Mouse (Mus musculus) midbrain, embryonic 11.5 days (tissue): ENCODE measurements around the gene Sbno2. TPM values are rescaled to one million over a fixed set of nuclear protein-coding genes. Genes with fewer than 3 reads are reported as not detected.

Source experiments
- ATAC-seq: fragments of 200-750 bp; cut with Nextera tagmentation; 2 replicates; pipeline ENCODE4 v1.8.0; 2017; ENCODE audit warnings: moderate TSS enrichment, moderate library complexity; ENCODE audit not compliant: low FRiP score
- DNase-seq: peaks from one replicate; pipeline ENCODE4 v3.0.0; 2015; ENCODE audit warnings: low spot score; ENCODE audit errors: missing footprints
- H3K27ac ChIP-seq: fragments of 300-500 bp; sonication (generic); 2 replicates; pipeline ENCODE4 v1.5.1; 2014; ENCODE audit warnings: low read depth, low read length
- H3K27me3 ChIP-seq: fragments of 300-500 bp; sonication (generic); 2 replicates; pipeline ENCODE4 v1.6.1; 2014; ENCODE audit warnings: mild to moderate bottlenecking, low read length, moderate library complexity, mixed read lengths; ENCODE audit not compliant: control insufficient read depth, insufficient read depth
- H3K36me3 ChIP-seq: fragments of 300-500 bp; sonication (generic); 2 replicates; pipeline ENCODE4 v1.6.1; 2014; ENCODE audit warnings: mild to moderate bottlenecking, low read length, moderate library complexity, mixed read lengths; ENCODE audit not compliant: control insufficient read depth, insufficient read depth
- H3K4me1 ChIP-seq: fragments of 300-500 bp; sonication (generic); 2 replicates; pipeline ENCODE4 v1.6.1; 2014; ENCODE audit warnings: low read length; ENCODE audit not compliant: control insufficient read depth, insufficient read depth
- H3K4me2 ChIP-seq: fragments of 300-500 bp; sonication (generic); 2 replicates; pipeline ENCODE4 v1.6.1; 2014; ENCODE audit warnings: mild to moderate bottlenecking, moderate library complexity
- H3K4me3 ChIP-seq: fragments of 300-500 bp; sonication (generic); 2 replicates; pipeline ENCODE4 v1.5.1; 2014; ENCODE audit warnings: low read depth, low read length
- H3K9ac ChIP-seq: fragments of 300-500 bp; sonication (generic); 2 replicates; pipeline ENCODE4 v1.6.1; 2014; ENCODE audit warnings: low read length
- H3K9me3 ChIP-seq: fragments of 300-500 bp; sonication (generic); 2 replicates; pipeline ENCODE4 v1.6.1; 2016; ENCODE audit warnings: low read length; ENCODE audit not compliant: control insufficient read depth
- WGBS: fragments of 180-500 bp; shearing (Covaris S2); extraction: QIAGEN DNeasy Blood & Tissue Kit; methylation state at CpG from one replicate; pipeline ENCODE4 v1.1.7; 2014; 5-methylcytosine and 5-hydroxymethylcytosine counted together
- polyA plus RNA-seq: library from polyadenylated mRNA; unstranded; fragments of >200 nt; fragmentation: Nextera tagmentation; extraction: Ambion mirVana; gene quantifications from 2 replicates; pipeline ENCODE4 v1.2.1, GENCODE M21; 2014

Sbno2 gene
- polyA plus RNA-seq, 1 experiment from 2014 or later = 7.0 TPM

DNA sequence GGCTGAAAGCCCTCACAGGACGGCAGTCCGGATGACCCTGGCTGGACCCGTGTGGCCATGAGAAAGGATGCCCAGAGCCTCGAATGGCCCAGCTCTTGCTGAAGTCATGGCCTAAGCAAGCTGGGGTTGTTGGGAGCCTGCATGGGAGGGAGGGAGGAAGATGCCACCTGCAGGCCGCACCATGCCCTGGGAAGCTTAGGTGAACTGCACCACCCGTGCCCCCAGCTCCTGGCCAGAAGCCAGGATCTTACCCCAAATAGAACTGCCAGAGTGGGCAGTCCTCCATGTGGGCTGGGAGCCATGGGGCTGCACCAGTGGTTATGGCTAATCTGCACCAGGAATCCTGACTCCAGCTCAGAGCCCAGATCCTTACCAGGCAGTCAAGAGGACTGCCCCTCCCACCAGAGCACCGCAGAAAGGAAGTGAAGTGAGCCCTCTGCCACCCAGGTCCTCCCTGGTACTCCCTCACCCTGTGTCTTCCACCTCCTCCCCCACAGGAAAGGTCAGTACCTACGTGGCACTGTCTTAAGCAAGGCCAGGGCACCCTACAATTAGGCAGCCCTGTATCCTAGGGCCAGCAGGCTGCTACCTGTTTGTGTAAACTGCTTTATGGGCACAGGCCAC is 28.0 kb upstream of the Sbno2 start:
- H3K27ac ChIP-seq = no peak overlapping the region
- H3K4me1 ChIP-seq = peaks cover 33% of the 10 kb centered on the region
- no peak overlapping the region for H3K4me2 ChIP-seq
- no peak overlapping the region for H3K4me3 ChIP-seq
- peaks cover 14% of the 10 kb centered on the region for H3K36me3 ChIP-seq
- 85% methylated on average over 7 of the region's 8 CpGs for WGBS
- H3K27me3 ChIP-seq = peaks cover 20% of the 10 kb centered on the region
- DNase-seq (peak; percentile 84), ATAC-seq (no peak)
- H3K9ac ChIP-seq = no peak overlapping the region
- H3K9me3 ChIP-seq = no peaks in the 10 kb centered on the region

GRCm38 (mm10) chr10:80131952-80132350 is 26.6 kb upstream of the Sbno2 start:
- peaks cover 19% of the 10 kb centered on the region for H3K4me1 ChIP-seq
- H3K9me3 ChIP-seq = no peaks in the 10 kb centered on the region
- peak; percentile 92 for DNase-seq
- 31% methylated on average over 27 of the region's 27 CpGs for WGBS
- peaks cover 26% of the 10 kb centered on the region for H3K36me3 ChIP-seq
- ATAC-seq = peak; percentile 12; the same call in 1 of the 2 replicates
- peak overlapping the region; percentile 44; the same call in 1 of the 2 replicates for H3K9ac ChIP-seq
- H3K27me3 ChIP-seq = peaks cover 16% of the 10 kb centered on the region
- peak overlapping the region; percentile 28 for H3K4me2 ChIP-seq
- H3K27ac ChIP-seq = no peak overlapping the region
- H3K4me3 ChIP-seq = 0 out of 2 replicates have a peak overlapping the region, but pooled peaks have one; percentile 3

- Histone ChIP-seq H3K27ac (no peak overlapping the region), H3K27me3 (peaks cover 11% of the 10 kb centered on the region), H3K4me3 (0 out of 2 replicates have a peak overlapping the region, but pooled peaks have one; percentile 3), H3K36me3 (peaks cover 27% of the 10 kb centered on the region), H3K4me2 (peak overlapping the region; percentile 28), H3K9me3 (no peaks in the 10 kb centered on the region), H3K9ac (peak overlapping the region; percentile 44; the same call in 1 of the 2 replicates), H3K4me1 (peaks cover 14% of the 10 kb centered on the region)
- DNase-seq = peak; percentile 94
- ATAC-seq = peak; percentile 50; the same call in 1 of the 2 replicates
- WGBS = 14% methylated on average over 55 of the region's 55 CpGs
These were observed 26.1 kb upstream of the Sbno2 start for GRCm38 (mm10) chr10:80131316-80131951.

GRCm38 (mm10) chr10:80130403-80131031 is 25.1 kb upstream of the Sbno2 start:
- DNase-seq (peak; percentile 71), ATAC-seq (no peak)
- Histone ChIP-seq H3K36me3 (peaks cover 27% of the 10 kb centered on the region), H3K9me3 (no peaks in the 10 kb centered on the region), H3K9ac (no peak overlapping the region), H3K27ac (no peak overlapping the region), H3K4me3 (no peak overlapping the region), H3K27me3 (peaks cover 2% of the 10 kb centered on the region; the same call in 1 of the 2 replicates), H3K4me2 (no peak overlapping the region), H3K4me1 (peaks cover 13% of the 10 kb centered on the region)
- 87% methylated on average over 18 of the region's 18 CpGs for WGBS

GRCm38 (mm10) chr10:80129846-80130245 is 24.5 kb upstream of the Sbno2 start:
- Histone ChIP-seq H3K9ac (no peak overlapping the region), H3K4me1 (peaks cover 13% of the 10 kb centered on the region), H3K4me3 (no peak overlapping the region), H3K27me3 (0 out of 2 replicates have a peak, but pooled peaks cover 2% of the 10 kb centered on the region), H3K27ac (no peak overlapping the region), H3K9me3 (no peaks in the 10 kb centered on the region), H3K4me2 (no peak overlapping the region), H3K36me3 (peaks cover 27% of the 10 kb centered on the region)
- DNase-seq = no peak
- no peak for ATAC-seq
- 96% methylated on average over 9 of the region's 9 CpGs for WGBS

DNA sequence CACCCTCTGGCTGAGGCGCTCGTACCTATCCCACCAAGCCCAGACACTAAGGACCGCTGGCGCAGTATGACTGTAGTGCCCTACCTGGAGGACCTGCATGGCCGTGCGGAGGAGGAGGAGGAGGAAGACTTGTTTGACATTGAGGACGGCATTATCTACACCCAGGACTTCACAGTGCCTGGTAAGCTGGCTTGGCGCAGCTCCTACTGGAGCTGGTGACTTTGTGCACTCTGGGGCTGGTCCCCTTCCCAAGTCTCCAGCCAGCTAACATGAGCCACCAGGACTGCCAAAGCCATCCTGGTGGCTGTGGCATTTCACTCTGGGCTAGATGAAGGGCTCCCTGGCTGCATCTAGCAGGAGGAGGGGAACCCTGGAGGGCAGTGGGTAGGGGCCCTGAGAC is 22.5 kb upstream of the Sbno2 start:
- H3K9ac ChIP-seq = no peak overlapping the region
- no peaks in the 10 kb centered on the region for H3K9me3 ChIP-seq
- H3K36me3 ChIP-seq = peaks cover 32% of the 10 kb centered on the region
- DNase-seq (no peak), ATAC-seq (no peak)
- no peak overlapping the region for H3K27ac ChIP-seq
- no peak overlapping the region for H3K4me2 ChIP-seq
- H3K4me1 ChIP-seq = peaks cover 13% of the 10 kb centered on the region
- H3K4me3 ChIP-seq = no peak overlapping the region
- 94% methylated on average over 8 of the region's 8 CpGs for WGBS
- H3K27me3 ChIP-seq = 0 out of 2 replicates have a peak, but pooled peaks cover 2% of the 10 kb centered on the region

DNA sequence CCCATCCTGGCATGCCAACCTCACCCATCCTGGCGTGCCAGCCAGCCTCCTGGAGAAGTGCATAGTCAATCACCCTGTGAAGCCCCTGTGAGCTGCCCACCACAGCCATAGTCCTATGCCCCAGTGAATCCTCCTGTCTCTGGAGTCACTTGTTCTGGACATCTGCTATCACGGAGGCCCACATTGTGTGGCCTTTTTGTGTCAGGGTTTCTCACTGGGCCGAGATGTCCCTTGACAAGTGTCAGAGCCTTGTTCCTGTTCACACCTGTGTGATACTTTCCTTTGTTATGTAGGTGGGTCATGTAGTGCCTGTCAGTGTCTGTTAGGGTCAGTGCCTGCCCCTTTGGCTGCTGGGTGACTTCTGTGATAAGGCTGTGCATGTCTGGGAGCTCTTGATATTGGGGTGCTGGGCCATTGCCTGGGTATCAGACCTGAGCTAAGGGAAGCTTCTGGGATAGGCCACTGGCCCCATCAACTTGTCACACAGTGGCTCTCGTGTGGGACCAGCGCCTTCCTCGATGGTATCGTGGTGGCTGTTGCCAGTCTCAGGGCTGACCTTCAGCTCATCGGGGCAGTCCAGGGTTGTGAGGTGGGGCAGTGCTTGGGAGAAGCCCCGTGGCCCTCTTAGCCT is 18.7 kb upstream of the Sbno2 start:
- 92% methylated on average over 9 of the region's 9 CpGs for WGBS

DNA sequence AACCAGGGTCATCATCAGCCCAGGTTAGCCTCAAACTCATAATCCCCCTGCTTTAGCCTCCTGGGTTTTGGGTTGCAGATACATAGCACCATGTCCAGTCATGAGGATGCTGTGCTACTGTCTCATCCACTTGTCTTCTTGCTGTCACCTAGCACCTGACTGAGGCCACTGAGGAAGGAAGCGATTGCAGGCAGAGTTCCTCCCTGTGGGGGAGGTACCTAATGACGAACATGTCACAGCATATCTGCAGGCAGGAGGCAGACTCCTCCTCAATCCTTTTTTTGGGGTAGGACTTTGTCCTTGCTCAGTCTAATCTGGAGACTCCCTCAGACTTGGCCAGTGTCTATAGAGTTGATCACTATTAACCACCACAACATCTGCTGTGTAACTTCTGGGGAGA is 16.3 kb upstream of the Sbno2 start:
- 86% methylated on average over 2 of the region's 2 CpGs for WGBS
- H3K36me3 ChIP-seq = peaks cover 14% of the 10 kb centered on the region
- no peak for DNase-seq

More for the DNA sequence above, 18.7 kb upstream of the Sbno2 start:
- H3K9me3 ChIP-seq = no peaks in the 10 kb centered on the region
- H3K27ac ChIP-seq = no peak overlapping the region
- no peak overlapping the region for H3K9ac ChIP-seq
- peaks cover 29% of the 10 kb centered on the region for H3K36me3 ChIP-seq
- no peak overlapping the region for H3K4me3 ChIP-seq
- ATAC-seq = no peak
- no peak for DNase-seq
- H3K27me3 ChIP-seq = no peaks in the 10 kb centered on the region
- H3K4me2 ChIP-seq = no peak overlapping the region
- H3K4me1 ChIP-seq = no peaks in the 10 kb centered on the region; the same call in 1 of the 2 replicates

More for the DNA sequence above, 16.3 kb upstream of the Sbno2 start:
- Histone ChIP-seq H3K4me2 (no peak overlapping the region), H3K4me3 (no peak overlapping the region), H3K4me1 (peaks cover 24% of the 10 kb centered on the region), H3K27ac (no peak overlapping the region), H3K9ac (no peak overlapping the region), H3K27me3 (no peaks in the 10 kb centered on the region), H3K9me3 (no peaks in the 10 kb centered on the region)
- no peak for ATAC-seq
